Mouse (Mus musculus) macrophage (primary cell): ENCODE data around the gene Zfp628. TPM values are rescaled to one million over a fixed set of nuclear protein-coding genes. Genes with fewer than 3 reads are reported as not detected.

Source experiments
- H3K27ac ChIP-seq: fragments of 350-480 bp; formaldehyde crosslinking; 2 replicates; pipeline ENCODE4 v1.9.0; 2021
- H3K36me3 ChIP-seq: fragments of 350-480 bp; formaldehyde crosslinking; 2 replicates; pipeline ENCODE4 v1.9.0; 2021; ENCODE audit errors: inconsistent target
- H3K4me3 ChIP-seq: fragments of 350-480 bp; formaldehyde crosslinking; 2 replicates; pipeline ENCODE4 v1.9.0; 2021; ENCODE audit errors: inconsistent target
- H3K79me2 ChIP-seq: fragments of 350-480 bp; formaldehyde crosslinking; 2 replicates; pipeline ENCODE4 v1.9.0; 2021; ENCODE audit errors: inconsistent target
- WGBS: methylation state at CpG from one replicate; pipeline ENCODE4 v1.1.7; 2026; ENCODE audit warnings: inconsistent platforms; ENCODE audit not compliant: missing documents; 5-methylcytosine and 5-hydroxymethylcytosine counted together
- polyA plus RNA-seq: library from polyadenylated mRNA; stranded (reverse); fragments of 250-400 nt; gene quantifications from 3 replicates; pipeline ENCODE4 v1.2.4, GENCODE M21; 2018; ENCODE audit warnings: inconsistent platforms

Gene Zfp628
- polyA plus RNA-seq, 1 experiment from 2014 or later = 3.1 TPM

DNA sequence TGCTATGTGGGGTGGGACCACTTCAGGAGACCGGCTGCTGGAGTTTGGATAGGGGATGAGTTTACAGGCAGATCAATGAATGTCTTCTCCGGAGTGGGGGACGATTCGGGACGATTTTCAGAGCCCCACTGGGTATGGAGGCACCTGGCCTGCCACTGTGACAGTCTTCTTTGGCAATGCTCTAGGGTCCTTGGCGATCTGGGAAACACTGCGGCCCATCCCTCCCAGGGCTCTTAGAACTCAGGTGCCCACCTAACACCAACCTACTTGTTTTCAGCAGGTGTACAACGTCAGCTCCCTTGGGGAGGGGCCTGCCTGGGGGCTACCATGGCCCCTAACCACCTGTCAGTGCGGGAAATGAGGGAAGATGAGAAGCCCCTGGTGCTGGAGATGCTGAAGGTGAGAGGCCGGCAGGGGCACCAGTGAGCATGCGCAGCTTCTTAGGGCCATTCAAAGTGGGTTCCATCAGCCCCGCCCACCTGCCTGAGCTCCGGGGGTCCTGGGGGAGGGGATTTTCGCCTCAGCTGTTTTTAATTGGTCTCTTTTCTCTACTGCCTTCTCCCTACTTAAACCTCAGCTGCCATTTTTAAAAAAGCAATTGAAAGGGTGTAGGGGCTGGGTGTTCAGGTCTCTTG is 8.0 kb downstream of the Zfp628 start:
- WGBS = 6% methylated on average over 13 of the region's 14 CpGs
- H3K36me3 ChIP-seq = peaks cover 15% of the 10 kb centered on the region; the same call in 1 of the 2 replicates
- H3K79me2 ChIP-seq = peaks cover 4% of the 10 kb centered on the region; the same call in 1 of the 2 replicates
- no peak overlapping the region for H3K27ac ChIP-seq
- H3K4me3 ChIP-seq = no peak overlapping the region

DNA sequence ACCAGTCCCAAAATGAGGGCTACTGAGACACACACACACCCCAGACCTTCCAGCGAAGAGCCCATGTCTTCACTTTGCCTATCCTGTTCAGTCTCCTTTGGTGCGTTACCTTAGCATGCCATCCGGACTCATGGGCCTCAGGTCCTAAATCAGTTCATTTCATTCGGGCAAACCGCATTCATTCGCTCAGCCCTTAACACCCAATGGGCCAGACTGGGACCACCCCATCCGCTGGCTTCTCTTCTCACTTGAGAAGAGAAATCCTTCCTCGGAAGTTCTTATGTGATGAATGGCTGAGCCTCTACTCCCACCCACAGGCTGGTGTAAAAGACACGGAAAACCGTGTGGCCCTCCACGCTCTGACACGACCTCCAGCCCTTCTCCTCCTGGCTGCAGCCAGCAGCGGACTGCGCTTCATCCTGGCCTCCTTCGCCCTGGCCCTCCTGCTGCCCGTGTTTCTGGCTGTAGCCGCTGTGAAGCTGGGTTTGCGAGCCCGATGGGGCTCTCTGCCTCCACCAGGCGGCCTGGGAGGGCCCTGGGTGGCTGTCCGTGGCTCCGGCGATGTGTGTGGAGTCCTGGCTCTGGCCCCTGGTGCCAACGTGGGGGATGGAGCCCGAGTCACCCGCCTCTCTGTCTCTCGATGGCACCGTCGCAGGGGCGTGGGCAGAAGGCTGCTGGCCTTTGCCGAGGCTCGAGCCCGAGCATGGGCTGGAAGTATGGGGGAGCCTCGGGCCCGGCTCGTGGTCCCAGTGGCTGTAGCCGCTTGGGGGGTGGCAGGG is 8.8 kb downstream of the Zfp628 start:
- no peak overlapping the region for H3K4me3 ChIP-seq
- WGBS = 12% methylated on average over 37 of the region's 37 CpGs
- no peaks in the 10 kb centered on the region; the same call in 1 of the 2 replicates for H3K79me2 ChIP-seq

DNA sequence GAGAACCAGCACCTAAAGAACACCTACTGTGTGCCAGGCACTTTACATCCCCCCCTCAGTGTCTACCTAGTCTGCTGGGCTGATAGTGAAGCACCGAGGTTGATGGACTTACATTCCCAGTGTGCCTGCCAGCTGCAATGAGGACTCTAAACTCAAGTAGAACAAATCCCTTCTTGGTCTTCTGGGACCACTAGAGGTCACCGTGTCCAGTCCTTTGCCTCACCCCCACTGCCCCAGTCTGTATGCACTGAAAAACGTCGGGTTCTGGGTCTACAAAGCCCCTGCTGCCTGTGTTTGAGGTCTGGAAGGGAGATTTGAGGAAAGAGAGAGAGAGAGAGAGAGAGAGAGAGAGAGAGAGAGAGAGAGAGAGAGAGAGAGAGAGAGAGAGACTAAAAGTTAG is 9.5 kb downstream of the Zfp628 start:
- WGBS = 7% methylated on average over 4 of the region's 4 CpGs
- Histone ChIP-seq H3K36me3 (peaks cover 4% of the 10 kb centered on the region; the same call in 1 of the 2 replicates), H3K4me3 (no peak overlapping the region), H3K27ac (no peak overlapping the region), H3K79me2 (no peaks in the 10 kb centered on the region)

More for the DNA sequence above, 8.8 kb downstream of the Zfp628 start:
- no peak overlapping the region for H3K27ac ChIP-seq
- peaks cover 8% of the 10 kb centered on the region; the same call in 1 of the 2 replicates for H3K36me3 ChIP-seq

DNA sequence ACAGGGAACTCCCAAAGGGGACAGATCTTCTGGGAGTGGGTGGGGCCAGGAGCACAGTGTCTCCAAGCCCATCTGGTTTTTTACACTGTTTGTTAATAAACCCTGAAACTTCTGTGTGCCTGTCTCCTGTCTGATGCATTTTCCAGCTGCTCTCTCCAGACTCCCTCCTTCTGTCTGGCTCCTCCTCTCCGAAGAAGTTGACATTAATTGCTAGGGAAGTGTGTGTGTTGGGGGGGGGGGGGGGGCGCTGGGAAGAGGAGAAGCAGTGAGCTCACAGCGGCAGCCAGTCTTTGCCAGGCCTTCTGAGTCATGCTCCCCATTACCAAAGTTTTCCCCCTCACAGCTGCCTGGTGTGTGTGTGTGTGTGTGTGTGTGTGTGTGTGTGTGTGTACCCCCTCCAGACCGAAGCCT is 9.9 kb downstream of the Zfp628 start:
- Histone ChIP-seq H3K36me3 (peaks cover 4% of the 10 kb centered on the region; the same call in 1 of the 2 replicates), H3K4me3 (no peak overlapping the region), H3K27ac (peak overlapping the region; percentile 25), H3K79me2 (no peaks in the 10 kb centered on the region)
- 14% methylated on average over 1 of the region's 4 CpGs for WGBS

DNA sequence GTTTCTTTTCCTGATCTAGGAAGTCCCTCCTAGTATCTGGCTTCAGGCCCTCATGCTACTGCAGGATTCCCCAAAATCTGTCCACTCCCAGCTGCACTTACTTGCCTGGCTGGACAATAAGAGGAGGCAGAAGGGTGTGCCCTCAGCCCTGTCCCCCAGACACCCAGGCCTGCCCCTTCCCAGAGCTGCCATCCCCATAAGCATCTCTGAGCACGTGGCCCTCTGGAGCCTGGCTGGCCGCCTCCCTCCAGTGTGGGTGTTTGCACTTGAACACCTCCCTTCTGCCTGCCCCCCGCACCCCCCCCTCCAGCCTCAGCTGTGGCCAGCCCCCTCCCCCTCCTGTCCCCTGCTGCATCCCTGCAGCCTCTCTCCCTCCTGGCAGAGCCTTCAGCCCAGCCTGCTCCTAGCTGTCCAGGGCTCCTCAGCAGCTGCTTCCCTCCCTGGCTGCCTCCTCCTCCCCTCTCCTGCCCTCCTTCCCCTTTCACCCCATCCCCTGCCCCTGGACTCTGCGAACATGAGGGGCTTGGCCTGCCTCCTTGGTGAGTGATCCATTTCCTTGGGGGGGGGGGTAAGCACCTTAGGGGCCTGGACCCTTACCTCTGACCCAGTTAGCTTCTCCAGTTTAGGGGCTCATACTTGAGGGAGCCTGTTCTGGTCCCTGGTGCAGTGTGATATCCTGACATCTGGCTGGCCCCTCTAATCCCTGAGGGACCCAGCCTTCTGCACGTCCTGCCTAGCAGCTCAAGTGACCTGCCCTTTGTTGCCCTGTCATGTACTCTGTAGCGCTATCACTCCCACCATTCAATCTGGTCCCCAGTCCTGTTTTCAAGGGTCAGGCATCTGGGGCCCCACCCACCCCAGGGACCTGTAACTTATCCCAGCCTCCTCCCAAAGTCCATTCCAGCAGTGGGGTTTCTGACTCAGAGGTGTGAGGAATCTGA is 10.7 kb downstream of the Zfp628 start, which contains the start of gene Ssc5d:
Ssc5d (plus strand) TSS at position 345 of the 941 bp plus-strand sequence.
- Histone ChIP-seq H3K4me3 (no peak within 1 kb of the TSS), H3K27ac (peak within 1 kb of the TSS; percentile 25), H3K79me2 (no peaks in the 10 kb centered on the region), H3K36me3 (no peaks in the 10 kb centered on the region)
- WGBS = 42% methylated on average over 5 of the region's 6 CpGs

DNA sequence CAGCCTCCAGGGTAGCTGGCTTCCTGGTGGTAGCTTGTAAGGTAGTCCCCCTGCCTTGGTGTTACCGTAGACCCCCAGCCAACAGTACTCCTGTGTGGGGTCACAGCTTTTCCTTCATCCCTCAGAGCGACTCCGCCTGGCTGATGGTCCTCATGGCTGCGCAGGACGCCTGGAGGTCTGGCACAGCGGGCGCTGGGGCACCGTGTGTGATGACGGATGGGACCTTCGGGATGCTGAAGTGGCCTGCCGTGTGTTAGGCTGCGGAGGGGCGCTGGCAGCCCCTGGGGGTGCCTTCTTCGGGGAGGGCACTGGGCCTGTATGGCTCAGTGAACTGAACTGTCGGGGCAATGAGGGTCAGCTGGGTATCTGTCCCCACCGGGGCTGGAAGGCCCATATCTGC is 11.8 kb downstream of the Zfp628 start:
- H3K27ac ChIP-seq = no peak overlapping the region
- H3K4me3 ChIP-seq = no peak overlapping the region
- no peaks in the 10 kb centered on the region for H3K79me2 ChIP-seq
- WGBS = 91% methylated on average over 16 of the region's 16 CpGs
- H3K36me3 ChIP-seq = no peaks in the 10 kb centered on the region

DNA sequence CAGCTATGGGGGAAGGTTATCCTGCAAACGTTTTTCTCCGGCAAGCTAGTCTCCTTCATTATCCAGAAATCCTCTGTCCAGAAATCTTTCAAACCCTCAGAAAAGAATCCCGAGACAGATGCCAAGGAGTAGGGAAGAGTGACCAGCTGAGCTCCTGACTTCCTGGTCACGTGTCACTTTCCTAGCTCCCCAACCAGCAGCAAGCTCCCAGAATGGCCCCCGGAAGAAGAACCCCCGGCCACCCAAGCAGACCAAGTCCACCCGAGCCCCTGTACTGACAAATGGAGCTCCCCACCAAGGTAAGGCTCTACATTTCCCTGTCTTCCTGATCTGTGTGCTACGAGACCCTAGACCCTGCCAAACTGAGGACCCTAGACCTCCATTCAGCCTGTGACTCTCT is 12.7 kb downstream of the Zfp628 start:
- no peak overlapping the region for H3K27ac ChIP-seq
- no peak overlapping the region for H3K4me3 ChIP-seq
- H3K36me3 ChIP-seq = no peaks in the 10 kb centered on the region
- WGBS = 72% methylated on average over 8 of the region's 8 CpGs
- H3K79me2 ChIP-seq = no peaks in the 10 kb centered on the region

DNA sequence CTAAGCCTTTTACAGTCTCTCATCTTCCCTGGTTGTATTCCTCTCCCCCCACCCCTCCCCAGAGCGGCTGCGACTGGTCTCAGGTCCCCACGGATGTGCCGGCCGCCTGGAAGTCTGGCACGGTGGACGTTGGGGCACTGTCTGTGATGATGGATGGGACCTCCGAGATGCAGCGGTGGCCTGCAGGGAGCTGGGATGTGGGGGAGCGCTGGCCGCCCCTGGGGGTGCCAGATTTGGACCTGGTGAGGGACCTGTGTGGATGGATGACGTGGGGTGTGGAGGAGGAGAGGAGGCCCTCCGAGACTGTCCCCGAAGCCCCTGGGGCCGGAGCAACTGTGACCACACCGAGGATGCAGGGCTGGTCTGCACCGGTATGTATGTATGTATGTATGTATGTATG is 13.3 kb downstream of the Zfp628 start:
- WGBS = 76% methylated on average over 13 of the region's 17 CpGs
- Histone ChIP-seq H3K4me3 (no peak overlapping the region), H3K27ac (no peak overlapping the region), H3K79me2 (no peaks in the 10 kb centered on the region), H3K36me3 (no peaks in the 10 kb centered on the region)

DNA sequence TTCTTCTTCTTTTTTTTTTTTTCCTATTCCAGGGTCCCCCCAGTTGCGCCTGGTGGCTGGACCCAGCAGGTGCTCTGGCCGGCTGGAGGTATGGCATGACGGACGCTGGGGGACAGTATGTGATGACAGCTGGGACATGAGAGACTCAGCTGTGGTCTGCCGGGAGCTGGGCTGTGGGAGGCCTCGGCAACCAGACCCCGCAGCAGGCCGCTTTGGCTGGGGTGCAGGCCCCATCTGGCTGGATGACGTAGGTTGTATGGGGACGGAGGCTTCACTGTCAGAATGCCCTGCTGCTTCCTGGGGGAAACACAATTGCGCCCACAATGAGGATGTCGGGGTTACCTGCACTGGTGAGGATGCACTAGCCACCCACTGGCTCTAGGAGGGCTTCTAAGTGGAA is 18.1 kb downstream of the Zfp628 start:
- Histone ChIP-seq H3K27ac (no peak overlapping the region), H3K36me3 (no peaks in the 10 kb centered on the region), H3K4me3 (no peak overlapping the region), H3K79me2 (no peaks in the 10 kb centered on the region)
- 80% methylated on average over 10 of the region's 12 CpGs for WGBS

DNA sequence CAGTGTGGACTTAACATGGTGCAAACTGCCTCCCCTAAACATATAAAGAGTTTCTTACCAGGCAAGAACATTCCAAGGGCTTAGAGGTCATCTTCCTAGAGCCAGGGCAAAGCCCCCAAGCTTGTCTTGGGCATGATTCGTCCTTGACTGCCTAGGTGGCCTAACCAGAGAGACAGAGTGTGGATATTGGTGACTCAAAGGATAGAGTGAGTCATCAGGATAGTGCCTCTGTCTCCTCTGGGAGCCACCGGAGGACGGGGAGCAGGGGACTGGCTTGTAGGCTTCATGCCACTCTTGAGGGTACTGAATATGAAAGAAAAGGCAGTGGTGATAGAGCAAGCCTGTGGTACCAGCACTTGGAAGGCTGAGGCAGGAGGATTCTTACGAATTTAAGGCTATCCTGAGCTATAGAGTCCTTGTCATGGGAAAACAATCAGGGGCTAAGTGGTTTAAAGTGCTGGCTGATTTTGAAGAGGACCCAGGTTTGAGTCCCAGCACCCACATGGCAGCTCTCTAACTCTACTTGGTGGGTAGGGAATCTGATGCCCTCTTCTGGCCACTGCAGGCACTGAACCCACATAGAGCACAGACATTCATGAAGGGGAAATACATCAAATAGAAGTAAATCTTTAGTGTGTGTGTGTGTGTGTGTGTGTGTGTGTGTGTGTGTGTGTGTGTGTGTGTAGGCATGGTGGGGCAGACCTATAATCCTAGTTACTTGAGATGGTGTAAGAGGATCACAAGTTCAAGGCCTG is 19.3 kb downstream of the Zfp628 start:
- Histone ChIP-seq H3K4me3 (no peak overlapping the region), H3K79me2 (no peaks in the 10 kb centered on the region), H3K36me3 (no peaks in the 10 kb centered on the region), H3K27ac (no peak overlapping the region)
- 82% methylated on average over 4 of the region's 4 CpGs for WGBS

DNA sequence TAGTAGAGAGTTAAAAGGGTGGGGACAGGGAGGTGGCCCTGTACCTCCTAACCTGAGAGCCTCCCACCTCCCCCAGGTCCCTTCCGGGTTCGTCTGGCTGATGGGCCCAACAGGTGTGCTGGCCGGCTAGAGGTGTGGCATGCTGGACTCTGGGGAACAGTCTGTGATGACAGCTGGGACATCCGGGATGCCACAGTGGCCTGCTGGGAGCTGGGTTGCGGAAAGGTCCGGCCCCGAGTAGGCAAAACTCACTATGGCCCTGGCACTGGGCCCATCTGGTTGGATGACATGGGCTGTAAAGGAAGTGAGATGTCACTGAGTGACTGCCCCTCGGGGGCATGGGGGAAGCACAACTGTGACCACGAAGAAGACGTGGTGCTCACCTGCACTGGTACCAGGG is 21.8 kb downstream of the Zfp628 start:
- no peak overlapping the region for H3K4me3 ChIP-seq
- H3K27ac ChIP-seq = no peak overlapping the region
- no peaks in the 10 kb centered on the region for H3K36me3 ChIP-seq
- WGBS = 66% methylated on average over 9 of the region's 10 CpGs
- H3K79me2 ChIP-seq = no peaks in the 10 kb centered on the region

DNA sequence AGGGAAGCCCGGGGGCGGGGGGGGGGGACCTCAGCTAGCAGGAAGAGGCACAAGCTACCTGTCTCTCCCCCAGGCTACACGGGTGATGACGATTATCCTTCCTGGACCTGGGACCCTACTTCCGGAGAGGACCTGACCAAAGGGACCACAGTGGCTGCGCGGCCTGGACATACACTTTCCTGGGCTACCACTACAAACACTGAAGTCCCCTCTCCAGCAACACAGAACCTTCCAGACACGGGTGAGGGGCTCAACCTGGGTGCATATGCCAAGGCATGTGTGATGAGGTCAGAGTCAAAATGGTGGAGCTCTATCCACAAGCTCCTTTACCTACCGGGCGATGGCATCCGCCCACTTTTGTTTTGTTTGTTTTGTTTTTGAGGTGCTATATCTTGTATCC is 22.4 kb downstream of the Zfp628 start:
- Histone ChIP-seq H3K79me2 (no peaks in the 10 kb centered on the region), H3K36me3 (no peaks in the 10 kb centered on the region), H3K27ac (no peak overlapping the region), H3K4me3 (no peak overlapping the region)
- WGBS = 70% methylated on average over 6 of the region's 11 CpGs

DNA sequence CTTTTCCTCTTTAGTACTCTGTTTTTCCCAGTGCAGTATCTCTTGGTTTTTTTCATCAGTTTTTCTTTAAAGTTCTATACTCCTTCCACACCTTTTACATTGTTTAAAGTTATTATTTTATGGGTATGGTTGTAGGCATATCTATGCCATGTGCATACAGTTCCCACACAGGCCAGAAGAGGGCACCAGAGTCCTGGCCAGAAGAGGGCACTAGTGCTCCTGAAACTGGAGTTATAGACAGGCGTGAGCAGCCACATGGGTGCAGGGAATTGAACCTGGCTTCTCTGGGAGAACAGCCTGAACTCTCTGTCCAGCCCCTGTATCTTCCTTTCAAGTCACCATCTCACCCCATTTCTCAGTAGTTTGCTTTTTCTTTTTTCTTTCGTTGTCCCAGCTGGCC is 23.4 kb downstream of the Zfp628 start:
- no peak overlapping the region for H3K4me3 ChIP-seq
- H3K36me3 ChIP-seq = no peaks in the 10 kb centered on the region
- 35% methylated on average over 2 of the region's 2 CpGs for WGBS
- no peaks in the 10 kb centered on the region for H3K79me2 ChIP-seq
- H3K27ac ChIP-seq = no peak overlapping the region

DNA sequence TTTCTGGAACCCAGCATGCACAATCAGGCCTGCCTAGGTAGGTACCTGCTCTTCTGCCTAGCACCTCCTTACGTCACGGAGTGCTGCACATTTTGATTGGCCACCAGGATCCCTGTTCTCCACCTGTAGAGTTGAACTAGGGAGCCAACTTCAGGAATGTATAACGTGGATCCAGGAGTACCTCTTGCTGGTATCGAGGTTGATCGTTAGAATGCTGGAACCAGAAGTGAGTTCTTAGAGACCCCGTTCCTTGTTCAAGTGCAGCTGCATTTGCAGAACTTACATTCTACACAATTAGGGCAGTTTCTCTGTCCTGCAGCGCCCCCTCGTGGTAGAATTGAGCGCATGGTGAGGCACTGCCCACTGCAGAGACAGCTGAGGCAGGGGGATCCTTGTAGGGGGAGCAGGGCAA is 25.1 kb downstream of the Zfp628 start:
- 21% methylated on average over 9 of the region's 9 CpGs for WGBS
- H3K4me3 ChIP-seq = no peak overlapping the region

More for the DNA sequence above, 25.1 kb downstream of the Zfp628 start:
- Histone ChIP-seq H3K36me3 (no peaks in the 10 kb centered on the region), H3K79me2 (no peaks in the 10 kb centered on the region), H3K27ac (no peak overlapping the region)
